Mouse (Mus musculus) retina, adult 2 months (tissue): ENCODE measurements around the gene Myh6.
A peak's percentile ranks its signal among the peaks of the same experiment; 100 is the strongest.
"Not testable (repeated sequence)": the region's sequence is repeated elsewhere in the genome, so short reads cannot be mapped to it uniquely, and the experiment has no call there.

Source experiments
- DNase-seq: peaks from one replicate; pipeline ENCODE4 v3.0.0-alpha.2; 2012; ENCODE audit warnings: low read depth, low spot score

Myh6 gene

GRCm38 (mm10) chr14:54958503-54958902 is 8.2 kb downstream of the Myh6 start:
- no peak for DNase-seq

- no peak for DNase-seq
These were observed 10.2 kb downstream of the Myh6 start for GRCm38 (mm10) chr14:54956533-54956932.

GRCm38 (mm10) chr14:54955481-54955880 is 11.2 kb downstream of the Myh6 start:
- no peak for DNase-seq

- DNase-seq: no peak
These were observed 12.3 kb downstream of the Myh6 start for GRCm38 (mm10) chr14:54954474-54954873.

GRCm38 (mm10) chr14:54953664-54954206 is 13.0 kb downstream of the Myh6 start:
- no peak for DNase-seq

GRCm38 (mm10) chr14:54951587-54951986 is 15.1 kb downstream of the Myh6 start:
- no peak for DNase-seq

GRCm38 (mm10) chr14:54950493-54950892 is 16.2 kb downstream of the Myh6 start:
- no peak for DNase-seq

- no peak for DNase-seq
These were observed 17.9 kb downstream of the Myh6 start for GRCm38 (mm10) chr14:54948781-54949180.

GRCm38 (mm10) chr14:54947008-54947407 is 19.7 kb downstream of the Myh6 start:
- not testable (repeated sequence) for DNase-seq

- DNase-seq: no peak
These were observed 20.6 kb downstream of the Myh6 start for GRCm38 (mm10) chr14:54945975-54946704.

GRCm38 (mm10) chr14:54944939-54945338 is 21.8 kb downstream of the Myh6 start:
- no peak for DNase-seq

GRCm38 (mm10) chr14:54943971-54944370 is 22.8 kb downstream of the Myh6 start:
- no peak for DNase-seq

- DNase-seq: no peak
These were observed 24.2 kb downstream of the Myh6 start for GRCm38 (mm10) chr14:54942479-54942878.

- no peak for DNase-seq
These were observed 25.4 kb downstream of the Myh6 start for GRCm38 (mm10) chr14:54941024-54941978.

- no peak for DNase-seq
These were observed 26.6 kb downstream of the Myh6 start for GRCm38 (mm10) chr14:54940176-54940530.

GRCm38 (mm10) chr14:54939434-54940175 is 27.1 kb downstream of the Myh6 start:
- peak; percentile 16 for DNase-seq

- DNase-seq: no peak
These were observed 28.1 kb downstream of the Myh6 start for GRCm38 (mm10) chr14:54938431-54939219.

GRCm38 (mm10) chr14:54937361-54938182 is 29.2 kb downstream of the Myh6 start:
- DNase-seq: no peak

GRCm38 (mm10) chr14:54936831-54937160 is 29.9 kb downstream of the Myh6 start:
- no peak for DNase-seq
